Mouse (Mus musculus) kidney, postnatal 25 days (tissue): Measurements from ENCODE around the gene Gpx4.

Experiments
- DNase-seq, 2 experiments: peaks; one replicate each; pipeline ENCODE4 v3.0.0; 2021; ENCODE audit warnings: mixed read lengths in 2 of 2

Gene Gpx4

DNA sequence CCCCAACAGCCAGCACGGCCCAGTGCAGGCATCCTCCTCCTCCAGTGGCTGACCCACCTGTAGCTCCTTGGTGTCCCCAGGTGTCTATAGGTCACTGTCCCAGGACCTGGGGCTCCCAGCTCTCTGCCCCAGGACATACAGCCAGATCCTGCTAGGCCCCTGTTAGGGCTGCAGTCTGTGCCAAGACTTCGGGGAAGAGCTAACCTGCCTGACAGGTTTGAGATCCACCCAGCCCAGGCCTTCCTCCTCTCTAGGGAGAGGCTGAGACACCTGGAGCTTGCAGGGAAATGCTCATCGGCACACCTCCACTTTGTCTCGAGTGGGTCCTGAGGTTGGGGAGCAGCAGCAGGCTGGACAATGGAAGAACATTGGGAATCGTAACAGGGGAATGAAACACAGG, 59.0 kb downstream of the Gpx4 start:
- DNase-seq = no peak
